In the genomic region with DNA sequence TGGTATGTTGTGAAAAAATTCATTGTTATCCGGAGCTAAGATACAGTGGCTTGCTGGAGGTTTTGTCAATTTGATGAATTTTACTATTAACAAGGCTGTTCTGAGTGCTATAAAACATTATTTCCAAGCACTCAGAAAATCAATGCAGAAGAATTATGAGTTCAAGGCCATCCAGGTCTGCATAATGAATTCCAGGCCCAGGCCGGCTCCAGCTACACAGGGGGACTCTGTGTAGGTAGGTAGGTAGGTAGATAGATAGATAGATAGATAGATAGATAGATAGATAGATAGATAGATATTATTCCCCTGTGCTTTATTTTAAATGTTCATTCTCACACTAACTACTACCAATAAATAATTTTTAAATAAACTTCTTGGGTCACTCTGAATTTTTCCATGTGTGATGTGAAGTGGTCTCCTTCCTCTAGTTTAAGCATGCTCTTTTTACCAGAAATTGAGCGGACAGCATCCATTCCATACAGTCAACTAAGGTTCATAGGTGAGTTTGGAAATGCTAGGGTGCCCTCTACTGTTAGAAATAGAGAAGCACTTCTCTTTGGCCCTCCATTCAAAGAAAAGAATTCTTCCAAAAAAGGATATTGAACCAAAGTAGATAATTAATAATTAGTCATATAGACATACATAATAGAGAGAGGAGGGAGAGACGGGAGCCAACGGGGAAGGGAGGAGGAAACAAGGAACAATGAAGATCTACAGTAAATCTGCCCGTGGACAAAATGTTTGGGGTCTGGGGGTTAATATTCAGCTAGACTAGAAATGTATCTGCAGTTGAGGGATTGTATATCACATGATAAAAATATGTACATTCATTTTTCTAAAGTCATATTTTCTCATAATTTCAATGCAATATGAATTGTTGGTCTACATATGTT, we compare ENCODE assay signal across 9 mouse cellular contexts.
DNase-seq lines count a peak whose midpoint lies in the region; ATAC-seq and TF ChIP-seq lines count a peak whose summit lies in the region.
"Had no signal": no experiment of that assay in that cellular context is flagged by ENCODE, and none has a peak within 500 bp of the region (broad histone marks: within the 10 kb centered on the region; RNA-seq: fewer than 3 reads in every experiment).

No protein-coding gene starts in this region.

- no peaks in the 10 kb centered on the region for H3K36me3 ChIP-seq in G1E (replicated peaks)
- H3K36me3 ChIP-seq in midbrain, embryonic 14.5 days (ENCODE audit: control insufficient read depth, insufficient read depth, low read length), result no peaks in the 10 kb centered on the region
- H3K36me3 ChIP-seq: lung, embryonic 15.5 days had no signal

- H3K27ac ChIP-seq in midbrain, embryonic 14.5 days (replicated peaks; ENCODE audit: low read depth, low read length), result no peak overlapping the region
- H3K27ac ChIP-seq: lung, embryonic 15.5 days had no signal

- WGBS in midbrain, embryonic 14.5 days, result 55% methylated on average over 6 of the region's 6 CpGs

- H3K27me3 ChIP-seq in G1E (ENCODE audit: insufficient read depth, low read length), result no peaks in the 10 kb centered on the region
- no peaks in the 10 kb centered on the region for H3K27me3 ChIP-seq in midbrain, embryonic 14.5 days (ENCODE audit: control insufficient read depth, insufficient read depth, low read length)
- H3K27me3 ChIP-seq: lung, embryonic 15.5 days had no signal

- H3K4me1 ChIP-seq in G1E (ENCODE audit: insufficient read depth, low read depth, low read length), result no peaks in the 10 kb centered on the region
- H3K4me1 ChIP-seq in midbrain, embryonic 14.5 days (ENCODE audit: control insufficient read depth, insufficient read depth, low read length), result no peaks in the 10 kb centered on the region
- H3K4me1 ChIP-seq: lung, embryonic 15.5 days had no signal

- H3K4me2 ChIP-seq in midbrain, embryonic 14.5 days (ENCODE audit: low read length), result no peak overlapping the region
- H3K4me2 ChIP-seq: lung, embryonic 15.5 days had no signal

- no peak for TF ChIP-seq CTCF in G1E (IDR thresholded peaks at IDR 0.05; ENCODE audit: low read depth, low read length)

- DNase-seq in layer of hippocampus, adult 11-12 months (ENCODE audit: low spot score), result peak; percentile 11
- no peak for DNase-seq in layer of hippocampus, adult 8-10 months (ENCODE audit: low spot score in 2 of 2)
- DNase-seq in G1E (ENCODE audit: low spot score), result no peak
- DNase-seq in embryo, embryonic 10.5 days (ENCODE audit: low spot score), result peak; percentile 62
- DNase-seq in midbrain, embryonic 14.5 days, result peak; percentile 81
- DNase-seq in frontal cortex, postnatal 14 days (ENCODE audit: low spot score in 2 of 2), result no peak
- DNase-seq in urinary bladder, adult 18-20 months (ENCODE audit: low spot score in 2 of 2), result no peak
- no peak for DNase-seq in adrenal gland, postnatal 36 days

- no peak overlapping the region for H3K4me3 ChIP-seq in G1E (ENCODE audit: low read depth, low read length)
- no peak overlapping the region for H3K4me3 ChIP-seq in midbrain, embryonic 14.5 days (replicated peaks; ENCODE audit: low read depth, low read length)
- H3K4me3 ChIP-seq: lung, embryonic 15.5 days had no signal

- ATAC-seq in G1E (ENCODE audit: extremely low read depth, insufficient number of reproducible peaks, low FRiP score, poor library complexity, severe bottlenecking), result peak; percentile 8; the same call in 1 of the 2 replicates
- peak; percentile 69; the same call in 1 of the 2 replicates for ATAC-seq in midbrain, embryonic 14.5 days (ENCODE audit: low FRiP score, low TSS enrichment)

- no peak overlapping the region for H3K9ac ChIP-seq in midbrain, embryonic 14.5 days (replicated peaks; ENCODE audit: low read length)
- H3K9ac ChIP-seq: lung, embryonic 15.5 days had no signal

- no peaks in the 10 kb centered on the region for H3K9me3 ChIP-seq in G1E (replicated peaks)
- H3K9me3 ChIP-seq in midbrain, embryonic 14.5 days (ENCODE audit: control insufficient read depth, low read length), result no peaks in the 10 kb centered on the region
- H3K9me3 ChIP-seq: lung, embryonic 15.5 days had no signal

Comparison
In these comparisons a context has a peak if more than half of its experiments do, and no peak if none do; other contexts are left out.
1. DNase-seq: peak in layer of hippocampus, adult 11-12 months (single experiment), embryo, embryonic 10.5 days (single experiment) and midbrain, embryonic 14.5 days (single experiment); none in layer of hippocampus, adult 8-10 months (0 of 2), G1E (single experiment), frontal cortex, postnatal 14 days (0 of 2), urinary bladder, adult 18-20 months (0 of 2) and adrenal gland, postnatal 36 days (0 of 2).